Mouse (Mus musculus) myocyte (in vitro differentiated cells): ENCODE measurements at regions not wholly inside any gene's neighbourhood (a gene's known extent, or its start where the extent isn't known, plus 50 kb on each side); places are given as distances from the start of the nearest gene placed in this dataset.

Experiments
- H3K27me3 ChIP-seq: one replicate; pipeline ENCODE4 v1.6.1; 2011; ENCODE audit not compliant: control insufficient read depth, insufficient read depth, insufficient read length
- H3K36me3 ChIP-seq: one replicate; pipeline ENCODE4 v1.6.1; 2011; ENCODE audit not compliant: control insufficient read depth, insufficient read depth
- H3K4me2 ChIP-seq: one replicate; pipeline ENCODE4 v1.6.1; 2011; ENCODE audit warnings: low read depth, control low read depth
- H3K4me3 ChIP-seq: one replicate; pipeline ENCODE4 v1.5.1; 2011; ENCODE audit warnings: mild to moderate bottlenecking, control low read depth, moderate library complexity
- H3K79me2 ChIP-seq: one replicate; pipeline ENCODE4 v1.6.1; 2011; ENCODE audit not compliant: control insufficient read depth, insufficient read depth
- H3ac ChIP-seq: one replicate; pipeline ENCODE4 v1.6.1; 2011; ENCODE audit not compliant: control insufficient read depth, insufficient read length
- CEBPB ChIP-seq: IDR thresholded peaks from 2 replicates; pipeline ENCODE4 v1.6.1; 2011; ENCODE audit warnings: mild to moderate bottlenecking, moderate library complexity; ENCODE audit not compliant: poor library complexity, insufficient read depth, severe bottlenecking
- E2F4 ChIP-seq: IDR thresholded peaks from one replicate; pipeline ENCODE4 v1.6.1; 2011; ENCODE audit warnings: mild to moderate bottlenecking, control low read depth, moderate library complexity; ENCODE audit not compliant: insufficient read depth
- MAX ChIP-seq: IDR thresholded peaks from one replicate; pipeline ENCODE4 v1.6.1; 2011; ENCODE audit warnings: low read depth, mild to moderate bottlenecking, control low read depth
- MYOD1 ChIP-seq, 3 experiments: IDR thresholded peaks; one replicate each; pipeline ENCODE4 v1.6.1; 2011; ENCODE audit warnings: control low read depth in 2 of 3, low read depth in 2 of 3, mild to moderate bottlenecking in 2 of 3, moderate library complexity in 1 of 3; ENCODE audit not compliant: insufficient read length in 2 of 3, control insufficient read depth in 1 of 3
- MYOG ChIP-seq, 3 experiments: IDR thresholded peaks; one replicate each; pipeline ENCODE4 v1.6.1; 2011; ENCODE audit warnings: control low read depth in 2 of 3, low read depth in 2 of 3, mild to moderate bottlenecking in 2 of 3; ENCODE audit not compliant: insufficient read length in 2 of 3, control insufficient read depth in 1 of 3, insufficient read depth in 1 of 3
- POLR2A ChIP-seq: IDR thresholded peaks from one replicate; pipeline ENCODE4 v1.6.1; 2011; ENCODE audit warnings: low read depth, mild to moderate bottlenecking, control low read depth, moderate library complexity; ENCODE audit not compliant: insufficient read length
- POLR2AphosphoS2 ChIP-seq: IDR thresholded peaks from one replicate; pipeline ENCODE4 v1.6.1; 2011; ENCODE audit warnings: low read depth, control low read depth; ENCODE audit not compliant: insufficient read length
- REST ChIP-seq: IDR thresholded peaks from one replicate; pipeline ENCODE4 v1.6.1; 2011; ENCODE audit warnings: mild to moderate bottlenecking, control low read depth, moderate library complexity; ENCODE audit not compliant: insufficient read depth, insufficient read length
- SRF ChIP-seq: IDR thresholded peaks from one replicate; pipeline ENCODE4 v1.6.1; 2011; ENCODE audit warnings: low read depth; ENCODE audit not compliant: control insufficient read depth, insufficient read length
- TCF12 ChIP-seq: IDR thresholded peaks from one replicate; pipeline ENCODE4 v1.6.1; 2011; ENCODE audit warnings: mild to moderate bottlenecking, control low read depth; ENCODE audit not compliant: poor library complexity, insufficient read depth, severe bottlenecking
- TCF3 ChIP-seq: IDR thresholded peaks from one replicate; pipeline ENCODE4 v1.6.1; 2011; ENCODE audit warnings: low read depth, control low read depth; ENCODE audit not compliant: insufficient read length
- USF1 ChIP-seq: IDR thresholded peaks from one replicate; pipeline ENCODE4 v1.6.1; 2011; ENCODE audit warnings: low read depth, mild to moderate bottlenecking, control low read depth, moderate library complexity

DNA sequence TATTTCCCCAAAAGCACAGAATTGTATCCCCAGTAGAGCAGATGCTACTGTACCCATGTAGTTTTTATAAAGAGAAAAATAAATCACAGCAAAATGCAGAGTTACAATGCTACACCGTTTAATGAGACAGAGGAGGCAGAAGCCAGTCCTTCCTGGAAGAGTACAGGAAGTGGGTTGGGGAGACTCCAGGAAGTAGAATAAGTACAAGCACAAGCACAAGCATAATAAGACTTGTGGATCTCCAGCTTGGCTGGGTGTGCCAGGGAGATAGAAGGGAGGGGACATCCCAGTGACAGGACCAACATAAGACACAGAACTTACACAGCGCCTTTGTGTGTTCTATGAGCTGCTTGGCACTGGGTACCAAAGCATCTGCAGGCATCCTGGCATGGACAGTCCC, 67.3 kb upstream of the Ubl3 start:
- H3K36me3 ChIP-seq: no peaks in the 10 kb centered on the region
- H3ac ChIP-seq: no peak overlapping the region
- no peaks in the 10 kb centered on the region for H3K79me2 ChIP-seq
- no peak for TF ChIP-seq CEBPB
- H3K4me3 ChIP-seq: no peak overlapping the region
- H3K4me2 ChIP-seq: no peak overlapping the region
- no peaks in the 10 kb centered on the region for H3K27me3 ChIP-seq

DNA sequence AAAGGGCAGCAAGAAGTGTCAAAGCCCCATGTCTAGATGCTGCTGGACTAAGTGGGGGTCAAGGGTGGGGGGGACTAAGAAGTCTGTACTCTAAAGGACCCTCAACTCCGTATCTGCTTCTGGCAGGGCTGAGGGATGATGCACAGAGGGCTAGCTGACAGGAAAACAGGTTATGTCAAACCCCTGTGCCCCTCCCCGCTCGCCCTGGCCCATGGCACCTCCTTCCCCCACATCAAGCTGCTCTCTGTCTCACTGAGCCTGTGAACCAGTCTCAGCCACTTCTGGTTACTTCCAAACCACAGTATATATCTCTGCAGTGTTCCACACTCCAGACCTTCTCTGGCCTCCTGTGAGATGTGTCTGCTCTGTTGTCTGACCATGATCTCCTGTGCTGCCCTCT, 63.8 kb upstream of the Ubl3 start:
- Histone ChIP-seq H3K79me2 (no peaks in the 10 kb centered on the region), H3K4me3 (no peak overlapping the region), H3K36me3 (no peaks in the 10 kb centered on the region), H3K4me2 (no peak overlapping the region), H3K27me3 (no peaks in the 10 kb centered on the region), H3ac (no peak overlapping the region)
- TF ChIP-seq MAX (no peak), CEBPB (no peak), TCF3 (no peak), MYOD1 (IDR thresholded peaks at IDR 0.05; ENCODE audit: control insufficient read depth in 1 of 3, insufficient read length in 2 of 3, low read depth in 2 of 3) (no peak), MYOG (IDR thresholded peaks at IDR 0.05; ENCODE audit: control insufficient read depth in 1 of 3, insufficient read depth in 1 of 3, insufficient read length in 2 of 3, low read depth in 2 of 3) (no peak), USF1 (no peak), POLR2A (no peak), REST (no peak), TCF12 (no peak), E2F4 (no peak), SRF (no peak), POLR2AphosphoS2 (no peak)

DNA sequence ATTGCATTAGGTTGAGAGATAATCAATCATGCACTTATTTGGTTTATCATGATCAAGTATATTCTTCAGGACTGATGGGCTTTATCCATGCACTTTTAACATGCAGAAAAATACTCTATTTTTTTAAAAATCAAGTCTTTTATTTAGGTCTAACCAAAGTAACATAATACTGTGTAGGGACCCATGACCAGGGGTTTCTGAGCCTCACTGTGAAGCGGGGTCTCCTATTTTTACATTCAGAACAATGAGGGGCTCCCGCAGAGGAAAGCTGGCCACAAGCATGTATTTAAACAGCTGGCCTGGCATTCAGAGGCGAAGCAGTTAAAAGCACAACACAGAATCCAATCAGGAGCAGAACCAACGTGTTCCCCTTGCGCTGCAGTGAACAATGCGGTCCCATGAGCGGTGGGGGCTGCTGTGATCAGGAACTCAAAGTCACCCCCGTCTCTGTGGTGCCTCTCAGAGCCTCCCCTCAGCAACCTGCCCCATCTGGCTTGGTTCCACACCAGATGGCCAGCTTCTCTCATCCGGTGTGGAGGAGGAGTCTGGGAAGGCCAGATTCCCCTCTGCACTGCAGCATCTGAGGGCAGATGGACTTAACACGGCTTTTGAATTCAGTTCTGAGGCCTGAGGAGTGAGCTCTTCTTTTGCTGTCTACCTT, 63.2 kb upstream of the Ubl3 start:
- no peak overlapping the region for H3ac ChIP-seq
- H3K79me2 ChIP-seq: no peaks in the 10 kb centered on the region
- no peaks in the 10 kb centered on the region for H3K36me3 ChIP-seq
- no peak for TF ChIP-seq MAX
- no peak for TF ChIP-seq TCF3
- no peak for TF ChIP-seq MYOD1 (IDR thresholded peaks at IDR 0.05; ENCODE audit: control insufficient read depth in 1 of 3, insufficient read length in 2 of 3, low read depth in 2 of 3)
- TF ChIP-seq POLR2A: no peak
- no peak for TF ChIP-seq E2F4
- no peak for TF ChIP-seq SRF
- no peak for TF ChIP-seq POLR2AphosphoS2
- no peak for TF ChIP-seq USF1
- no peak for TF ChIP-seq MYOG (IDR thresholded peaks at IDR 0.05; ENCODE audit: control insufficient read depth in 1 of 3, insufficient read depth in 1 of 3, insufficient read length in 2 of 3, low read depth in 2 of 3)
- no peak for TF ChIP-seq TCF12
- no peak for TF ChIP-seq CEBPB
- no peak for TF ChIP-seq REST
- no peak overlapping the region for H3K4me3 ChIP-seq
- H3K27me3 ChIP-seq: no peaks in the 10 kb centered on the region
- H3K4me2 ChIP-seq: no peak overlapping the region

DNA sequence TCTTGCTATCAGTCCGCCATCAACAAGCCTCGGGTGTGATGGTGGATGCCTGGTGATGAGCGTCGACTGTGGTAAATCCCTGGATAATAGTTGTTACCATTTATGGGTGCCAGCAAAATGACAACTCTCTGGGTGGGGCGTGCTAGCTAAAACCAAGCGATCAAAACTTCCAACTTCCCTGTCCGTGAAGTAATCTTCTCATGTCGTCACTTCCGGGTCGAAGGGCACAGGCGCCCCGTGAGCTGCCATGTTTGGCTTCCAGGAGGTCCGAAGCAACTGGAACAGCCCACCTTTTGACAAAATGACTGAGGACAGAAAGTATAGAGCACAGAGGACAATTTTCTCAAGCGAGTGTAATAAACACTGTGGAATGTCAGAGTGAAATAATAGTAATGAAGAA, 62.5 kb upstream of the Ubl3 start:
- no peak overlapping the region for H3ac ChIP-seq
- H3K4me2 ChIP-seq: no peak overlapping the region
- no peaks in the 10 kb centered on the region for H3K36me3 ChIP-seq
- no peak for TF ChIP-seq TCF12
- no peak for TF ChIP-seq POLR2A
- TF ChIP-seq SRF: no peak
- no peak for TF ChIP-seq REST
- TF ChIP-seq MAX: no peak
- TF ChIP-seq CEBPB: no peak
- no peak for TF ChIP-seq MYOD1 (IDR thresholded peaks at IDR 0.05; ENCODE audit: control insufficient read depth in 1 of 3, insufficient read length in 2 of 3, low read depth in 2 of 3)
- no peak for TF ChIP-seq E2F4
- no peak for TF ChIP-seq MYOG (IDR thresholded peaks at IDR 0.05; ENCODE audit: control insufficient read depth in 1 of 3, insufficient read depth in 1 of 3, insufficient read length in 2 of 3, low read depth in 2 of 3)
- TF ChIP-seq POLR2AphosphoS2: no peak
- TF ChIP-seq USF1: no peak
- TF ChIP-seq TCF3: no peak
- H3K79me2 ChIP-seq: no peaks in the 10 kb centered on the region
- no peaks in the 10 kb centered on the region for H3K27me3 ChIP-seq
- H3K4me3 ChIP-seq: no peak overlapping the region

DNA sequence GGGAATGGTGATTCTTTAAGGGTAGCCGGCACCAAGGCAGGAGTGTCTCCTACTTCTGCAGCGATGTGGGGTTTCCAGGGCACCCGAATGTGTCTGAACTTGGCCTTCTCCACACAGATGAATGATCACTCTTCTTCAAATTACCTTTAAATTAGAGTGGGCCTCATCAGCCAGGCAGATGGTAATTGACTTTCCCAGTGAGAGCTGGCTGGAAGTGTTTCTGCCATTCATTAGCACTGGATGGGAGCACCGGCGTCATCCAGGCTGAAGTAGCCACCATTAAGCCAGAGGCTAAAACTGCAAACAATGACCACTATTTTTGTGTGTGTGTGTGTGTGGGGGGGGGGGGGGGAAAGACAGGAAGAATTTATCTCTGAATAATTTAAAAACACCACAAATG, 58.7 kb upstream of the Ubl3 start:
- no peak overlapping the region for H3K4me2 ChIP-seq
- no peaks in the 10 kb centered on the region for H3K79me2 ChIP-seq
- TF ChIP-seq REST (no peak), SRF (no peak), MAX (no peak), E2F4 (no peak), POLR2AphosphoS2 (no peak), TCF3 (no peak), USF1 (no peak)
- no peak overlapping the region for H3ac ChIP-seq
- no peaks in the 10 kb centered on the region for H3K36me3 ChIP-seq
- H3K4me3 ChIP-seq: no peak overlapping the region
- no peaks in the 10 kb centered on the region for H3K27me3 ChIP-seq
